Comparison of ENCODE assay signal across 24 mouse cellular contexts in genomic region chr1:191138874-191139495, GRCm38 (mm10). TPM values are rescaled to one million over a fixed set of nuclear protein-coding genes. Genes with fewer than 3 reads are reported as not detected.
DNase-seq lines count a peak whose midpoint lies in the region; ATAC-seq lines count a peak whose summit lies in the region.
"Had no signal": no experiment of that assay in that cellular context is flagged by ENCODE, and none has a peak within 500 bp of the region (broad histone marks: within the 10 kb centered on the region; RNA-seq: fewer than 3 reads in every experiment).

No protein-coding gene starts in this region.

- H3K4me1 ChIP-seq in heart, embryonic 10.5 days: peaks cover 23% of the 10 kb centered on the region; the same call in 1 of the 2 replicates
- H3K4me1 ChIP-seq in liver, embryonic 12.5 days: peaks cover 14% of the 10 kb centered on the region
- no peaks in the 10 kb centered on the region; the same call in 1 of the 2 replicates for H3K4me1 ChIP-seq in liver, embryonic 16.5 days (ENCODE audit: control insufficient read depth, low read depth, low read length)
- H3K4me1 ChIP-seq: hindbrain, embryonic 15.5 days; midbrain, embryonic 12.5 days; neural tube, embryonic 12.5 days had no signal

- H3K4me2 ChIP-seq in liver, embryonic 12.5 days: peak overlapping the region; percentile 16; the same call in 1 of the 2 replicates
- H3K4me2 ChIP-seq in liver, embryonic 16.5 days (ENCODE audit: low read depth, low read length): no peak overlapping the region; the same call in 1 of the 2 replicates
- H3K4me2 ChIP-seq: hindbrain, embryonic 15.5 days; kidney, embryonic 15.5 days; liver, embryonic 15.5 days; midbrain, embryonic 12.5 days; neural tube, embryonic 12.5 days had no signal

- peak; percentile 67 for DNase-seq in heart, adult 11 months
- no peak for DNase-seq in heart, embryonic 10.5 days (ENCODE audit: low spot score)
- DNase-seq in liver: no peak
- DNase-seq in MN1 (ENCODE audit: low spot score): peak; percentile 25
- DNase-seq in cerebellum, adult 11 months: no peak
- DNase-seq in kidney, adult 9 months: no peak
- DNase-seq: adrenal gland, postnatal 10 days; cerebellum, adult 11-12 months; kidney, postnatal 4 days; lung, postnatal 14 days; thymus, postnatal 36 days had no signal

- H3K9me3 ChIP-seq in heart, embryonic 10.5 days: no peaks in the 10 kb centered on the region
- no peaks in the 10 kb centered on the region for H3K9me3 ChIP-seq in liver, embryonic 12.5 days (replicated peaks)
- H3K9me3 ChIP-seq in liver, embryonic 16.5 days (replicated peaks; ENCODE audit: control insufficient read depth, low read length): no peaks in the 10 kb centered on the region
- H3K9me3 ChIP-seq: hindbrain, embryonic 15.5 days; kidney, embryonic 15.5 days; limb, embryonic 10.5 days; liver, embryonic 15.5 days; midbrain, embryonic 12.5 days; neural tube, embryonic 12.5 days had no signal

- no peak for ATAC-seq in liver, embryonic 12.5 days
- ATAC-seq in liver, embryonic 16.5 days (ENCODE audit: low read depth): 0 out of 2 replicates have a peak, but pooled peaks have one; percentile 5
- ATAC-seq: intestine, embryonic 16.5 days had no signal

- no peaks in the 10 kb centered on the region for H3K27me3 ChIP-seq in heart, embryonic 10.5 days (ENCODE audit: insufficient read depth, poor library complexity, severe bottlenecking)
- peaks cover 15% of the 10 kb centered on the region for H3K27me3 ChIP-seq in liver, embryonic 12.5 days (replicated peaks)
- H3K27me3 ChIP-seq in liver, embryonic 16.5 days (ENCODE audit: control insufficient read depth, insufficient read depth, low read depth, low read length): no peaks in the 10 kb centered on the region
- H3K27me3 ChIP-seq: hindbrain, embryonic 15.5 days; kidney, embryonic 15.5 days; midbrain, embryonic 12.5 days; neural tube, embryonic 12.5 days had no signal

- 32% methylated on average over 7 of the region's 7 CpGs for WGBS in heart, embryonic 10.5 days
- 19% methylated on average over 7 of the region's 7 CpGs for WGBS in liver, embryonic 12.5 days (ENCODE audit: insufficient replicate concordance)
- WGBS in liver, embryonic 16.5 days (ENCODE audit: insufficient replicate concordance): 19% methylated on average over 7 of the region's 7 CpGs

- H3K27ac ChIP-seq in heart, embryonic 10.5 days: no peak overlapping the region
- no peak overlapping the region for H3K27ac ChIP-seq in liver, embryonic 12.5 days
- H3K27ac ChIP-seq in liver, embryonic 16.5 days (ENCODE audit: low read length): no peak overlapping the region
- H3K27ac ChIP-seq: embryonic facial prominence, embryonic 10.5 days; hindbrain, embryonic 15.5 days; kidney, embryonic 15.5 days; limb, embryonic 10.5 days; liver, embryonic 15.5 days; midbrain, embryonic 12.5 days; neural tube, embryonic 12.5 days had no signal

- no peak overlapping the region for H3K4me3 ChIP-seq in heart, embryonic 10.5 days
- H3K4me3 ChIP-seq in liver, embryonic 12.5 days: no peak overlapping the region
- H3K4me3 ChIP-seq in liver, embryonic 16.5 days (ENCODE audit: low read depth, low read length): no peak overlapping the region
- H3K4me3 ChIP-seq: embryonic facial prominence, embryonic 10.5 days; hindbrain, embryonic 15.5 days; kidney, embryonic 15.5 days; limb, embryonic 10.5 days; liver, embryonic 15.5 days; midbrain, embryonic 12.5 days; neural tube, embryonic 12.5 days had no signal

- H3K9ac ChIP-seq in liver, embryonic 12.5 days: no peak overlapping the region
- no peak overlapping the region for H3K9ac ChIP-seq in liver, embryonic 16.5 days (ENCODE audit: low read depth, low read length)
- H3K9ac ChIP-seq: hindbrain, embryonic 15.5 days; kidney, embryonic 15.5 days; liver, embryonic 15.5 days; midbrain, embryonic 12.5 days; neural tube, embryonic 12.5 days had no signal

- no peaks in the 10 kb centered on the region for H3K36me3 ChIP-seq in heart, embryonic 10.5 days
- no peaks in the 10 kb centered on the region for H3K36me3 ChIP-seq in liver, embryonic 12.5 days
- H3K36me3 ChIP-seq in liver, embryonic 16.5 days (ENCODE audit: control insufficient read depth, insufficient read depth): no peaks in the 10 kb centered on the region
- H3K36me3 ChIP-seq: embryonic facial prominence, embryonic 10.5 days; hindbrain, embryonic 15.5 days; kidney, embryonic 15.5 days; limb, embryonic 10.5 days; liver, embryonic 15.5 days; midbrain, embryonic 12.5 days; neural tube, embryonic 12.5 days had no signal

RNA-seq across cellular contexts. Expression of gene Fam71a, which starts 25.6 kb away (rescaled TPM):
- polyA plus RNA-seq in heart, embryonic 10.5 days (2016; fragmentation: Nextera tagmentation; extraction: Ambion mirVana): not detected in 2 replicates
- polyA plus RNA-seq in liver, embryonic 12.5 days (2016; fragmentation: Nextera tagmentation; extraction: Ambion mirVana): not detected in 2 replicates
- polyA plus RNA-seq in liver, embryonic 16.5 days (2015; fragmentation: Nextera tagmentation; extraction: Ambion mirVana): not detected in 2 replicates
- polyA plus RNA-seq: embryonic facial prominence, embryonic 10.5 days; forebrain, embryonic 11.5 days; heart, embryonic 16.5 days; hindbrain, embryonic 15.5 days; intestine, embryonic 16.5 days; kidney, embryonic 15.5 days; limb, embryonic 10.5 days; liver, embryonic 15.5 days; midbrain, embryonic 12.5 days; neural tube, embryonic 12.5 days; small intestine, adult 2 months had no signal

RNA-seq across cellular contexts. Expression of gene Batf3, which starts 41.3 kb away (rescaled TPM):
- polyA plus RNA-seq in heart, embryonic 10.5 days (2016; fragmentation: Nextera tagmentation; extraction: Ambion mirVana): 4.8 and 7.9 TPM in 2 replicates
- 2.6 and 3.7 TPM in 2 replicates for polyA plus RNA-seq in liver, embryonic 12.5 days (2016; fragmentation: Nextera tagmentation; extraction: Ambion mirVana)
- polyA plus RNA-seq in liver, embryonic 16.5 days (2015; fragmentation: Nextera tagmentation; extraction: Ambion mirVana): 1.5 and 2.4 TPM in 2 replicates

Comparison
In these comparisons a context has a peak if more than half of its experiments do, and no peak if none do; other contexts are left out.
1. DNase-seq: peak in heart, adult 11 months (single experiment) and MN1 (single experiment); none in heart, embryonic 10.5 days (single experiment), liver (single experiment), cerebellum, adult 11 months (single experiment) and kidney, adult 9 months (single experiment).